In the genomic region with DNA sequence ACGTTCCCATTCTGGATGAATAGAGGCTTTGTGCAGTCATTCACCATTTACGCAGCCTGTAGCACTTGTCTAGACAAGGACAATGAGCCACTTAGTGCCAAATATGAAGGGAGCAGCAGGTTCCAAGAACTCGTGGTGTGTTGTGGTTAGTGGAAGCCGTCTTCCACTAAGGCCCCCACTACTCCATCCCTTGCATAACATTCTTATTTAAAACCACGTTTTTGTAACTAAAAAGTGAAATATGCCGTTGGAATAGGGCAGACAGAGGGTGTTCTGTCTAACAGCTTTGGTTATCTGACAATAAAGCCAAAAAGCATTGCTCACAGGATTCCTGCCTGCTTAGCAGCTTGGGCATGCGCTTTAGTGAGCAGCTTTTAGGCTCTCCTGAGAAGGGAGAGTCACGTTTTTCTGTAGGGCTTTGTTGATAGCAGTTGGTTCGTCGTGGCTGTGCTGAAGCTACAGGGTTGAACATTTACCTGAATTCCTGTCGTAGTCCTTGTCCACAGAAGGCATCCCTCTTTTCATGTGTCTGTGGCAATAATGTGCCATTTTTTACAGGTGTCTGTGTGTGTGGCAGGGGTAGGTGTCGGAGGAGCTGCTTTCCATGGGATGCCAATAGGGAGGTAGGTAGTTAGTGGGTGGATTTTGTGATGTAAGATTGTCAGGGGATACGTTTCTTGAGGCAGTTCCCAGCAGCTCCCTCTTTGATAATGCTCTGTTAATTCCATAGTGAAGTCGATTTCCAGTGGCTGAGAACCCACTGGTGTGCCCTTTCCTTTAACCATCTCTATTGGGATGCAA, we compare ENCODE assay signal across 9 mouse cellular contexts.
DNase-seq lines count a peak whose midpoint lies in the region; ATAC-seq lines count a peak whose summit lies in the region.
"Had no signal": no experiment of that assay in that cellular context is flagged by ENCODE, and none has a peak within 500 bp of the region (broad histone marks: within the 10 kb centered on the region; RNA-seq: fewer than 3 reads in every experiment).

No protein-coding gene starts in this region.

- no peak overlapping the region for H3K9ac ChIP-seq in hindbrain, embryonic 11.5 days (ENCODE audit: low read depth, low read length)
- H3K9ac ChIP-seq in limb, embryonic 15.5 days = no peak overlapping the region
- H3K9ac ChIP-seq: liver, embryonic 15.5 days had no signal

- WGBS in hindbrain, embryonic 11.5 days = 44% methylated on average over 14 of the region's 14 CpGs
- WGBS in limb, embryonic 15.5 days = 53% methylated on average over 14 of the region's 14 CpGs

- no peak overlapping the region for H3K4me2 ChIP-seq in hindbrain, embryonic 11.5 days (replicated peaks; ENCODE audit: low read depth, low read length)
- no peak overlapping the region for H3K4me2 ChIP-seq in limb, embryonic 15.5 days
- H3K4me2 ChIP-seq: liver, embryonic 15.5 days had no signal

- peak; percentile 90 for ATAC-seq in hindbrain, embryonic 11.5 days (ENCODE audit: low FRiP score)
- ATAC-seq in limb, embryonic 15.5 days (ENCODE audit: insufficient number of reproducible peaks, low FRiP score, low TSS enrichment, low read depth) = no peak

- H3K4me1 ChIP-seq in hindbrain, embryonic 11.5 days (replicated peaks; ENCODE audit: control insufficient read depth, insufficient read depth, low read length) = no peaks in the 10 kb centered on the region
- H3K4me1 ChIP-seq in limb, embryonic 15.5 days = no peaks in the 10 kb centered on the region
- H3K4me1 ChIP-seq: liver, embryonic 15.5 days had no signal

- no peaks in the 10 kb centered on the region for H3K9me3 ChIP-seq in hindbrain, embryonic 11.5 days (ENCODE audit: control insufficient read depth, low read length)
- no peaks in the 10 kb centered on the region for H3K9me3 ChIP-seq in limb, embryonic 15.5 days
- H3K9me3 ChIP-seq: liver, embryonic 15.5 days had no signal

- H3K36me3 ChIP-seq in hindbrain, embryonic 11.5 days (ENCODE audit: control insufficient read depth, insufficient read depth, low read length) = no peaks in the 10 kb centered on the region
- H3K36me3 ChIP-seq in limb, embryonic 15.5 days = no peaks in the 10 kb centered on the region
- H3K36me3 ChIP-seq: liver, embryonic 15.5 days had no signal

- H3K27me3 ChIP-seq in hindbrain, embryonic 11.5 days (ENCODE audit: control insufficient read depth, insufficient read depth, low read length) = no peaks in the 10 kb centered on the region
- no peaks in the 10 kb centered on the region for H3K27me3 ChIP-seq in limb, embryonic 15.5 days
- H3K27me3 ChIP-seq: liver, embryonic 15.5 days had no signal

- DNase-seq in lung, postnatal 36 days = peak; percentile 25
- DNase-seq in lung, postnatal 25 days (ENCODE audit: low spot score) = no peak
- peak; percentile 56 for DNase-seq in hindbrain, embryonic 11.5 days (ENCODE audit: low spot score)
- peak; percentile 2 for DNase-seq in skeletal muscle tissue, adult 2 months (ENCODE audit: low read depth, low spot score)
- DNase-seq in spleen, postnatal 14 days (ENCODE audit: low spot score in 2 of 2) = no peak
- no peak for DNase-seq in cerebellum, adult 11 months
- DNase-seq in cerebellum, adult 8-10 months = no peak

- H3K4me3 ChIP-seq in hindbrain, embryonic 11.5 days (ENCODE audit: low read depth, low read length) = no peak overlapping the region
- no peak overlapping the region for H3K4me3 ChIP-seq in limb, embryonic 15.5 days
- H3K4me3 ChIP-seq: liver, embryonic 15.5 days had no signal

- H3K27ac ChIP-seq in hindbrain, embryonic 11.5 days (ENCODE audit: low read depth, low read length) = peak overlapping the region; percentile 30; the same call in 1 of the 2 replicates
- H3K27ac ChIP-seq in limb, embryonic 15.5 days = 0 out of 2 replicates have a peak overlapping the region, but pooled peaks have one; percentile 0
- H3K27ac ChIP-seq: liver, embryonic 15.5 days had no signal

Comparison
In these comparisons a context has a peak if more than half of its experiments do, and no peak if none do; other contexts are left out.
1. DNase-seq: peak in lung, postnatal 36 days (single experiment), hindbrain, embryonic 11.5 days (single experiment) and skeletal muscle tissue, adult 2 months (single experiment); none in lung, postnatal 25 days (single experiment), spleen, postnatal 14 days (0 of 2), cerebellum, adult 11 months (single experiment) and cerebellum, adult 8-10 months (single experiment).